In genomic region chr7:31148086-31148485, GRCm38 (mm10) we compare ENCODE assay signal across 9 mouse cellular contexts. TPM values are rescaled to one million over a fixed set of nuclear protein-coding genes. Genes with fewer than 3 reads are reported as not detected.
DNase-seq lines count a peak whose midpoint lies in the region; ATAC-seq lines count a peak whose summit lies in the region.
"Had no signal": no experiment of that assay in that cellular context is flagged by ENCODE, and none has a peak within 500 bp of the region (broad histone marks: within the 10 kb centered on the region; RNA-seq: fewer than 3 reads in every experiment).

No protein-coding gene starts in this region.

- DNase-seq in kidney, adult 18-20 months, result no peak
- peak; percentile 60 for DNase-seq in adipocyte (ENCODE audit: low spot score)
- DNase-seq in layer of hippocampus, postnatal 14 days (ENCODE audit: low spot score in 2 of 2), result no peak
- no peak for DNase-seq in thymus, postnatal 4 days
- DNase-seq in c-Kit-positive CD71-positive TER-119-positive erythroid progenitor cells, embryonic 14.5 days (ENCODE audit: low spot score), result no peak

- H3K27ac ChIP-seq in kidney, embryonic 16.5 days (ENCODE audit: low read length), result no peak overlapping the region; the same call in 1 of the 2 replicates
- peak overlapping the region; percentile 93 for H3K27ac ChIP-seq in hindbrain, embryonic 15.5 days (replicated peaks)
- peak overlapping the region; percentile 99 for H3K27ac ChIP-seq in midbrain, embryonic 16.5 days (ENCODE audit: low read length)

- 71% methylated on average over 3 of the region's 3 CpGs for WGBS in kidney, embryonic 16.5 days
- whole genome bisulfite sequencing in hindbrain, embryonic 15.5 days, result 58% methylated on average over 3 of the region's 3 CpGs
- whole genome bisulfite sequencing in midbrain, embryonic 16.5 days, result 39% methylated on average over 3 of the region's 3 CpGs

- H3K27me3 ChIP-seq in kidney, embryonic 16.5 days (ENCODE audit: insufficient read depth, low read length), result no peaks in the 10 kb centered on the region
- H3K27me3 ChIP-seq in hindbrain, embryonic 15.5 days, result no peaks in the 10 kb centered on the region
- H3K27me3 ChIP-seq in midbrain, embryonic 16.5 days (ENCODE audit: control insufficient read depth, insufficient read depth, low read depth, low read length), result no peaks in the 10 kb centered on the region

- H3K9me3 ChIP-seq in kidney, embryonic 16.5 days (ENCODE audit: low read length), result no peaks in the 10 kb centered on the region
- no peaks in the 10 kb centered on the region for H3K9me3 ChIP-seq in hindbrain, embryonic 15.5 days
- H3K9me3 ChIP-seq in midbrain, embryonic 16.5 days (replicated peaks; ENCODE audit: control insufficient read depth, low read length, poor library complexity, severe bottlenecking), result no peaks in the 10 kb centered on the region

- H3K36me3 ChIP-seq in kidney, embryonic 16.5 days (ENCODE audit: insufficient read depth, low read length), result peaks cover 11% of the 10 kb centered on the region
- H3K36me3 ChIP-seq in hindbrain, embryonic 15.5 days, result peaks cover 5% of the 10 kb centered on the region
- peaks cover 6% of the 10 kb centered on the region for H3K36me3 ChIP-seq in midbrain, embryonic 16.5 days (ENCODE audit: control insufficient read depth, insufficient read depth, low read length)

- peaks cover 53% of the 10 kb centered on the region for H3K4me1 ChIP-seq in kidney, embryonic 16.5 days (ENCODE audit: insufficient read depth, low read length)
- peaks cover 41% of the 10 kb centered on the region for H3K4me1 ChIP-seq in hindbrain, embryonic 15.5 days (replicated peaks)
- H3K4me1 ChIP-seq in midbrain, embryonic 16.5 days (ENCODE audit: control insufficient read depth, insufficient read depth, low read length), result peaks cover 34% of the 10 kb centered on the region

- peak overlapping the region; percentile 69; the same call in 1 of the 2 replicates for H3K4me2 ChIP-seq in kidney, embryonic 16.5 days (replicated peaks; ENCODE audit: low read depth, low read length)
- peak overlapping the region; percentile 78 for H3K4me2 ChIP-seq in hindbrain, embryonic 15.5 days
- peak overlapping the region; percentile 75 for H3K4me2 ChIP-seq in midbrain, embryonic 16.5 days (ENCODE audit: low read length)

- H3K4me3 ChIP-seq in kidney, embryonic 16.5 days (ENCODE audit: low read length), result no peak overlapping the region
- peak overlapping the region; percentile 59 for H3K4me3 ChIP-seq in hindbrain, embryonic 15.5 days
- H3K4me3 ChIP-seq in midbrain, embryonic 16.5 days (ENCODE audit: low read depth, low read length), result peak overlapping the region; percentile 74

- H3K9ac ChIP-seq in kidney, embryonic 16.5 days (replicated peaks; ENCODE audit: low read length), result 0 out of 2 replicates have a peak overlapping the region, but pooled peaks have one; percentile 36
- H3K9ac ChIP-seq in hindbrain, embryonic 15.5 days, result peak overlapping the region; percentile 91
- peak overlapping the region; percentile 100 for H3K9ac ChIP-seq in midbrain, embryonic 16.5 days (ENCODE audit: low read depth, low read length)

- ATAC-seq in kidney, embryonic 16.5 days (ENCODE audit: low FRiP score, low TSS enrichment), result no peak
- no peak for ATAC-seq in hindbrain, embryonic 15.5 days (ENCODE audit: low FRiP score, low read depth)
- ATAC-seq in midbrain, embryonic 16.5 days, result no peak

RNA-seq across cellular contexts. Expression of gene Gramd1a, which starts 7.6 kb away (rescaled TPM):
- 73.3 and 73.4 TPM in 2 replicates for polyA plus RNA-seq in kidney, embryonic 16.5 days (2015; fragmentation: Nextera tagmentation; extraction: Ambion mirVana)
- 212 and 233 TPM in 2 replicates for polyA plus RNA-seq in hindbrain, embryonic 15.5 days (2015; fragmentation: Nextera tagmentation; extraction: Ambion mirVana)
- 239 and 246 TPM in 2 replicates for polyA plus RNA-seq in midbrain, embryonic 16.5 days (2015; fragmentation: Nextera tagmentation; extraction: Ambion mirVana)
- 100 to 1,000 TPM; 123 to 134 TPM for total RNA-seq in layer of hippocampus, postnatal 14 days (2021)

RNA-seq across cellular contexts. Expression of gene Scn1b, which starts 21.3 kb away (rescaled TPM):
- 1.4 and 1.8 TPM in 2 replicates for polyA plus RNA-seq in kidney, embryonic 16.5 days (2015; fragmentation: Nextera tagmentation; extraction: Ambion mirVana)
- 16.5 and 18.7 TPM in 2 replicates for polyA plus RNA-seq in hindbrain, embryonic 15.5 days (2015; fragmentation: Nextera tagmentation; extraction: Ambion mirVana)
- 7.4 and 12.2 TPM in 2 replicates for polyA plus RNA-seq in midbrain, embryonic 16.5 days (2015; fragmentation: Nextera tagmentation; extraction: Ambion mirVana)
- total RNA-seq in layer of hippocampus, postnatal 14 days (2021), result 100 to 1,000 TPM; 430 to 445 TPM
- total RNA-seq: common myeloid progenitor, adult 5-6 weeks had no signal

RNA-seq across cellular contexts. Expression of gene Hpn, which starts 33.0 kb away (rescaled TPM):
- polyA plus RNA-seq in kidney, embryonic 16.5 days (2015; fragmentation: Nextera tagmentation; extraction: Ambion mirVana), result 72.9 and 77.0 TPM in 2 replicates
- 0.51 and 0.56 TPM in 2 replicates for polyA plus RNA-seq in hindbrain, embryonic 15.5 days (2015; fragmentation: Nextera tagmentation; extraction: Ambion mirVana)
- 0.21 TPM in 1 of 2 replicates, not detected in the other for polyA plus RNA-seq in midbrain, embryonic 16.5 days (2015; fragmentation: Nextera tagmentation; extraction: Ambion mirVana)
- 1 to 10 TPM; 2.8 to 3.1 TPM for total RNA-seq in layer of hippocampus, postnatal 14 days (2021)

Comparison
In these comparisons a context has a peak if more than half of its experiments do, and no peak if none do; other contexts are left out.
1. H3K9ac ChIP-seq: peak in every context shown above with its lines; median percentile 100 in midbrain, embryonic 16.5 days; 91 in hindbrain, embryonic 15.5 days; 36 in kidney, embryonic 16.5 days.
2. RNA of gene Hpn, which starts 33.0 kb away (polyA plus RNA-seq): 72.9 to 77.0 TPM in kidney, embryonic 16.5 days; 0.51 to 0.56 TPM in hindbrain, embryonic 15.5 days and 0.21 TPM in midbrain, embryonic 16.5 days; every median in the first group is over 10 times any median in the second.
3. Peak in every context shown above with its lines, with median percentiles within 50 percentile points of each other: H3K4me2 ChIP-seq.